In genomic region chr12:16260981-16261380, GRCm38 (mm10) we compare ENCODE assay signal across 15 mouse cellular contexts.
DNase-seq lines count a peak whose midpoint lies in the region; ATAC-seq and TF ChIP-seq lines count a peak whose summit lies in the region.
"Had no signal": no experiment of that assay in that cellular context is flagged by ENCODE, and none has a peak within 500 bp of the region (broad histone marks: within the 10 kb centered on the region; RNA-seq: fewer than 3 reads in every experiment).

No protein-coding gene starts in this region.

- intact Hi-C loops in left cerebral cortex, adult 2 months (cut with DNase I): no loop called here

- no peak overlapping the region for H3K4me2 ChIP-seq in forebrain, embryonic 14.5 days (ENCODE audit: low read length)
- no peak overlapping the region for H3K4me2 ChIP-seq in forebrain, embryonic 13.5 days
- H3K4me2 ChIP-seq: heart, embryonic 12.5 days; liver, embryonic 13.5 days; midbrain, embryonic 12.5 days had no signal

- no peak overlapping the region for H3K4me3 ChIP-seq in forebrain, embryonic 14.5 days (ENCODE audit: low read depth, low read length)
- no peak overlapping the region for H3K4me3 ChIP-seq in forebrain, embryonic 13.5 days
- H3K4me3 ChIP-seq in left cerebral cortex, adult 2 months: no peak overlapping the region
- H3K4me3 ChIP-seq: heart, embryonic 12.5 days; limb, embryonic 10.5 days; liver, embryonic 13.5 days; midbrain, embryonic 12.5 days had no signal

- TF ChIP-seq CTCF in left cerebral cortex, adult 2 months (IDR thresholded peaks at IDR 0.05): no peak

- no peaks in the 10 kb centered on the region for H3K36me3 ChIP-seq in forebrain, embryonic 14.5 days (ENCODE audit: control insufficient read depth, insufficient read depth, low read length)
- no peaks in the 10 kb centered on the region for H3K36me3 ChIP-seq in forebrain, embryonic 13.5 days (ENCODE audit: poor library complexity, severe bottlenecking)
- H3K36me3 ChIP-seq: heart, embryonic 12.5 days; limb, embryonic 10.5 days; liver, embryonic 13.5 days; midbrain, embryonic 12.5 days had no signal

- H3K9ac ChIP-seq in forebrain, embryonic 14.5 days (ENCODE audit: low read length): no peak overlapping the region
- no peak overlapping the region for H3K9ac ChIP-seq in forebrain, embryonic 13.5 days
- H3K9ac ChIP-seq: heart, embryonic 12.5 days; liver, embryonic 13.5 days; midbrain, embryonic 12.5 days had no signal

- no peaks in the 10 kb centered on the region for H3K4me1 ChIP-seq in forebrain, embryonic 14.5 days (ENCODE audit: control insufficient read depth, insufficient read depth, low read length)
- H3K4me1 ChIP-seq in forebrain, embryonic 13.5 days: peaks cover 9% of the 10 kb centered on the region
- H3K4me1 ChIP-seq: limb, embryonic 10.5 days; liver, embryonic 13.5 days; midbrain, embryonic 12.5 days had no signal

- peak; percentile 42; the same call in 1 of the 2 replicates for ATAC-seq in forebrain, embryonic 14.5 days
- no peak for ATAC-seq in forebrain, embryonic 13.5 days
- ATAC-seq: lung, postnatal 0 days had no signal

- no peaks in the 10 kb centered on the region for H3K27me3 ChIP-seq in forebrain, embryonic 14.5 days (replicated peaks; ENCODE audit: control insufficient read depth, insufficient read depth, low read length)
- H3K27me3 ChIP-seq in forebrain, embryonic 13.5 days: no peaks in the 10 kb centered on the region
- H3K27me3 ChIP-seq: heart, embryonic 12.5 days; liver, embryonic 13.5 days; midbrain, embryonic 12.5 days had no signal

- 50% methylated on average over 8 of the region's 8 CpGs for WGBS in forebrain, embryonic 14.5 days
- WGBS in forebrain, embryonic 13.5 days: 55% methylated on average over 8 of the region's 8 CpGs

- peak; percentile 4 for DNase-seq in forebrain, embryonic 14.5 days (ENCODE audit: low spot score)
- DNase-seq in left cerebral cortex, adult 11 months (ENCODE audit: low spot score): peak; percentile 19
- no peak for DNase-seq in left cerebral cortex, adult 2 months (ENCODE audit: extremely low spot score in 1 of 2, low spot score in 2 of 2)
- DNase-seq in 3T3-L1 (ENCODE audit: low read depth, low spot score): peak; percentile 33
- DNase-seq in R1 (ENCODE audit: low read depth, low spot score): peak; percentile 41
- DNase-seq in lung, postnatal 25 days (ENCODE audit: low spot score): no peak
- DNase-seq in testis, postnatal 14 days (ENCODE audit: low spot score): no peak
- DNase-seq: cerebellum, adult 18-20 months; liver, embryonic 13.5 days; thymus, adult 2 months had no signal

- no peak overlapping the region for H3K27ac ChIP-seq in forebrain, embryonic 14.5 days (ENCODE audit: low read depth, low read length)
- H3K27ac ChIP-seq in forebrain, embryonic 13.5 days: no peak overlapping the region
- H3K27ac ChIP-seq in left cerebral cortex, adult 2 months: no peak overlapping the region
- H3K27ac ChIP-seq: limb, embryonic 10.5 days; liver, embryonic 13.5 days; midbrain, embryonic 12.5 days had no signal

- H3K9me3 ChIP-seq in forebrain, embryonic 14.5 days (replicated peaks; ENCODE audit: control insufficient read depth, low read length): no peaks in the 10 kb centered on the region
- H3K9me3 ChIP-seq in forebrain, embryonic 13.5 days (replicated peaks): no peaks in the 10 kb centered on the region
- H3K9me3 ChIP-seq: heart, embryonic 12.5 days; limb, embryonic 10.5 days; liver, embryonic 13.5 days; midbrain, embryonic 12.5 days had no signal

Comparison
In these comparisons a context has a peak if more than half of its experiments do, and no peak if none do; other contexts are left out.
1. DNase-seq: peak in forebrain, embryonic 14.5 days (single experiment), left cerebral cortex, adult 11 months (single experiment), 3T3-L1 (single experiment) and R1 (single experiment); none in left cerebral cortex, adult 2 months (0 of 2), lung, postnatal 25 days (single experiment) and testis, postnatal 14 days (single experiment).